Mouse (Mus musculus) thymus, adult 2 months (tissue): Measurements from ENCODE around the gene Wars.

ENCODE experiments used
- CTCF ChIP-seq: fragments of 200-500 bp; IDR thresholded peaks from 2 replicates; pipeline ENCODE4 v1.5.1; 2012; ENCODE audit warnings: mild to moderate bottlenecking, control low read depth, low read length, moderate library complexity, borderline replicate concordance; ENCODE audit not compliant: control insufficient read depth, poor library complexity, insufficient read depth; ENCODE audit errors: extremely low read depth
- POLR2A ChIP-seq: fragments of 200-500 bp; IDR thresholded peaks from 2 replicates; pipeline ENCODE4 v1.6.1; 2012; ENCODE audit warnings: mild to moderate bottlenecking, low read length, control low read depth, moderate library complexity; ENCODE audit not compliant: control insufficient read depth, poor library complexity, insufficient read depth; ENCODE audit errors: extremely low read depth

GRCm38 (mm10) chr12:108905620-108906302 lies 11.8 kb upstream of the Wars start:
- no peak for TF ChIP-seq POLR2A
- TF ChIP-seq CTCF = no peak
